Mouse (Mus musculus): ENCODE results near the gene Baiap2l1. TPM values are rescaled to one million over a fixed set of nuclear protein-coding genes. Genes with fewer than 3 reads are reported as not detected.

Baiap2l1 gene
- polyA plus RNA-seq, 1 experiment from 2014 or later: 5.1 TPM

DNA sequence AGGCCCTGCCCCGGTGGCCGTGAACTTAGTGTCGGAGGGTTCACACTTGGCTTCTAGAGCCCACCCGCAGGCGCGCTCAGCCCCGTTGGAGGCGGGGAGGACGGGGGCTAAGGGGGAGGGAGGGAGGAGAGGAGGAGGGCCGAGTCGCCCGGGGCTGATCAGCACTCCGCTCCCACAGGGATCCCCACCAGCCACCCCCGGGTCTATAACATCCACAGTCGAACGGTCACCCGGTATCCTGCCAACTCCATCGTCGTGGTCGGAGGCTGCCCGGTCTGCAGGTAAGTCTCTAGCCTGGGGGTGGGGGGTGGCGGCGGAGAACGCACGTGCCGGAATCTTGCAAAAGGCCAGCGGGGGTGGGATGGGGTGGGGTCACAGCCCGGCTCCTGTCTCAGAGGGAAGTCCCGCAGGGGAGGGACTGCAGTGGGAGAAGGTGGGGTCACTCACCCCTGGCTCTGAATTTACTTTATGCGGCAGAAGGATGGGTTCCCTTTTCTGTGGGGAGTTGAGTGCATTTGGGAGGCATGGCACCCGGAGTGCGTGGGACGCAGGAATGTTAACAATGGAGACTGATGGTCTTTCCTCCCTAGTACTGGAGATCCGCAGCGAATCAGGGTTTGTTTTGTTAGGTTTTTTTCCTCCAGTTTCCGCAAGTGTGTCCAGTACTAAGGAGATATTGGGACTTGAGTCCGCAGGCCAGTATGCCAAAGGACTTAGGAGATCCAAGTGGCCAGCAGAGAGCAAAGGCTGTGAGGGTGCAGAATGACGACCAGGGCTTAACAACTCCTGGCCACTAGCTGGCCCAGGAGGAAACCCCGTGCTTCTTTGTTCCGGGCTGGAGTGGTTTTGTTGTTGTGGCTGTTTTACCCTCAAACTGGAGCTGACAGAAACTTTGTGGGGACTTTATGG lies 102.0 kb downstream of the Baiap2l1 start:
- Histone ChIP-seq H3K9me3 (no peaks in the 10 kb centered on the region), H3K4me2 (replicated peaks) (peak overlapping the region; percentile 72), H3K9ac (peak overlapping the region; percentile 98), H3K27me3 (no peaks in the 10 kb centered on the region), H3K4me3 (peak overlapping the region; percentile 99), H3K36me3 (peaks cover 14% of the 10 kb centered on the region; the same call in 1 of the 2 replicates), H3K27ac (peak overlapping the region; percentile 95), H3K4me1 (peaks cover 34% of the 10 kb centered on the region)
- WGBS: under 1% methylated on average over 40 of the region's 40 CpGs
- ATAC-seq (ENCODE audit: insufficient number of reproducible peaks, insufficient read depth, low FRiP score, low TSS enrichment): peak; percentile 36; the same call in 1 of the 2 replicates

- under 1% methylated on average over 64 of the region's 84 CpGs for WGBS
- H3K4me3 ChIP-seq: peak overlapping the region; percentile 99
- peak overlapping the region; percentile 98 for H3K9ac ChIP-seq
- 0 out of 2 replicates have a peak, but pooled peaks cover 2% of the 10 kb centered on the region for H3K9me3 ChIP-seq
- H3K4me2 ChIP-seq (replicated peaks): peak overlapping the region; percentile 72
- peak; percentile 70 for ATAC-seq (ENCODE audit: insufficient number of reproducible peaks, insufficient read depth, low FRiP score, low TSS enrichment)
- no peaks in the 10 kb centered on the region for H3K27me3 ChIP-seq
- peaks cover 34% of the 10 kb centered on the region for H3K4me1 ChIP-seq
- H3K27ac ChIP-seq: peak overlapping the region; percentile 95
- peaks cover 9% of the 10 kb centered on the region; the same call in 1 of the 2 replicates for H3K36me3 ChIP-seq
Observed at GRCm38 (mm10) chr5:144254811-144255631, 102.9 kb downstream of the Baiap2l1 start.

- WGBS: 53% methylated on average over 16 of the region's 16 CpGs
- H3K27ac ChIP-seq: no peak overlapping the region
- ATAC-seq (ENCODE audit: insufficient number of reproducible peaks, insufficient read depth, low FRiP score, low TSS enrichment): no peak
Observed at GRCm38 (mm10) chr5:144254122-144254810, 103.6 kb downstream of the Baiap2l1 start.

DNA sequence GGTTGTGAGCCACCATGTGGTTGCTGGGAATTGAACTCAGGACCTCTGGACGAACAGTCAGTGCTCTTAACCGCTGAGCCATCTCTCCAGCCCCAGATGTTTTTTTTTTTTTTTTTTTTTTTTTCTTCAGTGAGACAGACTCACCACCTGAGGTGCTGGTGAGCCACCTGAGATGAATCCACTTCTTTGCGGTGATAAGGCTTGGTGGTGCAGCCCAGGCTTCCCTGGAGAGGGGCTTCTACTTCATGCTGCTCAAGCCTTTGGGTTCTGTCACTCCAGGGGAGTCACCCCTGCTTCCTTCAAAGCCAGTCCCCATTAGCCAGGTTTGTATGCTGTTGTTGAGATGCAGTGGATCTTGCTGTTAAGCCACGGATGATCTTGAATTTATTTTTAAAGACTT lies 104.7 kb downstream of the Baiap2l1 start:
- no peak overlapping the region for H3K4me2 ChIP-seq (replicated peaks)
- no peak overlapping the region for H3K4me3 ChIP-seq
- H3K27ac ChIP-seq: no peak overlapping the region
- no peak overlapping the region for H3K9ac ChIP-seq
- peaks cover 22% of the 10 kb centered on the region for H3K4me1 ChIP-seq
- H3K36me3 ChIP-seq: no peaks in the 10 kb centered on the region
- H3K27me3 ChIP-seq: no peaks in the 10 kb centered on the region
- 66% methylated on average over 4 of the region's 4 CpGs for WGBS
- 0 out of 2 replicates have a peak, but pooled peaks cover 4% of the 10 kb centered on the region for H3K9me3 ChIP-seq
- ATAC-seq (ENCODE audit: insufficient number of reproducible peaks, insufficient read depth, low FRiP score, low TSS enrichment): no peak

More at GRCm38 (mm10) chr5:144254122-144254810, 103.6 kb downstream of the Baiap2l1 start:
- 0 out of 2 replicates have a peak, but pooled peaks cover 4% of the 10 kb centered on the region for H3K9me3 ChIP-seq
- H3K36me3 ChIP-seq: peaks cover 7% of the 10 kb centered on the region; the same call in 1 of the 2 replicates
- peaks cover 32% of the 10 kb centered on the region for H3K4me1 ChIP-seq
- no peaks in the 10 kb centered on the region for H3K27me3 ChIP-seq
- H3K4me2 ChIP-seq (replicated peaks): peak overlapping the region; percentile 72
- no peak overlapping the region for H3K9ac ChIP-seq
- H3K4me3 ChIP-seq: peak overlapping the region; percentile 99

DNA sequence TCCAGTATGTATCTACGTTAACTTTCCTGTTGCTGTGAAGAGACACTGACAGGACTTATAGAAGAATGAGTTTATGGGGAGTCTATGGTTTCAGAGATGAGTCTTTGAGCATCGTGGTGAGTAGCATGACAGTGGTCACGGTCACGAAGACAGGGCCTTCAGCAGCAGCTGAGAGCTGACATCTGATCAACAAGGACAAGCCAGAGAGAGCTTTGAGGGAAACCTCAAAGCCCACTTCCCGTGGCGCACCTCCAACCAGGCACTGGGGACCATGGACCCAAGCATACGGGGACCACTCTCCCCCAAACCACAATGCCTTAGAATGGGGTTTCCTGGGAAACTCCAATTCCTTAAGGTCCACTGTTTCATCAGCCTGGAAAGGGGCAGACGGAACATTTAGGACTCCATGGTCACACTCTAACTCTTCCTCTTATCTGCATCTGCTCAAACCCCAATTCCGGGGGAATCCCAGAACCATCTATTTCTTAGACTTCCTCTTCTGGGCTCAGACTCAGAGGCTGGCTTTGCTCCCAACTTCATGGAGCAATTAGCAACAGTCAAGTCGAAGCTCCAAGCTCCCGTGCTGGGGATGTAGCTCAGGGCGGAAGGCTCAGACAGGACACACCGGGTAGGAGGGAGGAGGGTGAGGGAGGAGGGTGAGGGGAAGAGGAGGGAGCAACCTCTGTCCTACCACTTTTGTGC lies 105.9 kb downstream of the Baiap2l1 start:
- Histone ChIP-seq H3K4me1 (peaks cover 10% of the 10 kb centered on the region), H3K4me3 (no peak overlapping the region), H3K9me3 (0 out of 2 replicates have a peak, but pooled peaks cover 4% of the 10 kb centered on the region), H3K4me2 (replicated peaks) (no peak overlapping the region), H3K27me3 (no peaks in the 10 kb centered on the region), H3K9ac (no peak overlapping the region), H3K36me3 (no peaks in the 10 kb centered on the region), H3K27ac (no peak overlapping the region)
- ATAC-seq (ENCODE audit: insufficient number of reproducible peaks, insufficient read depth, low FRiP score, low TSS enrichment): no peak
- WGBS: 92% methylated on average over 13 of the region's 13 CpGs

DNA sequence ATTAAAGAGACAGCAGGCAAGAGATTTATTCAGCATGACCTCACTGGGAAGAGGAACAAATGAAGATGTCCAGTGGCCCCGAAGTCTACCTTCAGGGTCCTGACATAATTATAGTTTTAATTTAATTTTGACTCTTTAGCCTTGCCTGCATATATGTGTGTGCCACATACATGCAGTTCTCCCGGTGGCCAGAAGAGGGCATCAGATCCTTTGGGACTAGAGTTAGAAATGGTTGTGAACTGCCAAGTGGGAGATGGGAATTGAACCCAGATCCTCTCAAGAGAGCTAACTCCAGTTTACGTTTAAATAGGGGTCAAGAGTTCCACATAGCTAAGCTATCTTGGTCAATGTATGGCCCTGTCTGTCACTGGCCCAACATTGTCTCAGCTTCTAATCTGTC lies 108.0 kb downstream of the Baiap2l1 start:
- Histone ChIP-seq H3K9me3 (0 out of 2 replicates have a peak, but pooled peaks cover 4% of the 10 kb centered on the region), H3K27ac (no peak overlapping the region), H3K4me1 (peaks cover 5% of the 10 kb centered on the region; the same call in 1 of the 2 replicates), H3K9ac (no peak overlapping the region), H3K36me3 (no peaks in the 10 kb centered on the region), H3K4me3 (no peak overlapping the region), H3K4me2 (replicated peaks) (no peak overlapping the region), H3K27me3 (no peaks in the 10 kb centered on the region)
- WGBS: 87% methylated on average over 3 of the region's 3 CpGs
- no peak for ATAC-seq (ENCODE audit: insufficient number of reproducible peaks, insufficient read depth, low FRiP score, low TSS enrichment)

DNA sequence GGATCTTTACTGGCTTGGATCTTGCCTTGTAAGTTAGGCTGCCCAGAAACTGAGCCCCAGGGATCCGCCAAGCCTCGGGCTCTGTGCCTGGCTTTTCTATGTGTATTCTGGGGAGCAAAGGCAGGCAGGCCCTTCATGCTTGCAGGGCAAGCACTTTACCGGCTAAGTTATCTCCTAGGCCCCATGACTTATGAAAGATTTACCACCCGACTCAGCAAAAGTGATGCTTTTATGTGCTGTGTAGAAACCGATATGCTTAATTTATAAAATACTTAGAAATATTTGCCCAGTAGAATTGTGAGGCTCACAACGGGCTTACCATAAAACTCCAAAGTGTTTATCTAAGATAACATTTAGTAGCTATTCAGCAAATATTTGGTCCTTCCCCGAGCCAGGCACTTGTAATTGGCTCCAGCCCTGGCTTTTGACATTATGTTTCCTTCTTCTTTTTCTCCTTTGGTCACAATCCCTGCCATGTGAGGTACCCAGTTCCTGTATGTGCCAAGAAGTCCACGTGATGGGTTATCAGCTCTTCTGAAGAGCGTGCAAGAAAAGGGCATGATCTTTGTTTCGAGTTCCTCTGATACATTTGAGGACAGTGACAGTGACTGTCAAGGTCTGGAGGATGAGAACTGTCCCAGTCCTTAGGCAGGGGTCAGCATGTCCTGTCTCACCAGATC lies 109.9 kb downstream of the Baiap2l1 start:
- WGBS: 63% methylated on average over 10 of the region's 10 CpGs

DNA sequence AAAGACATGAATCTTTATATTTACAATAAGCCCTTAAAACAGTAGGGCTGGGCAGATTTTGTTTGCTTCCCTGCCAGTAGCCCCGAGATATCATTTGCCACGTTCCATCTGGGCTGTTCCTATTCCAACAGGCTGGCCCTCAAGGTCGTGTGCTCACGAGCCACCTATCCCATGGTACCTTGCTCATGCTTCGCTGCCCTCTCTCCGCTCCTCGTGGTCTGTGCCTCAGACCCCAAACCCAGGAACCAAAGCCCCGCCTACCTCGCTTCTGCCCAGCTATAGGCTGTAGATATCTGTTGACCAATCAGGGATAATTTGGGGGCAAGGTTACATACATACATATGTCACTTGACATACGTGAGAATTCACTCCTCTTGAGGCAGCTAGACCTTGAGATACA lies 110.6 kb downstream of the Baiap2l1 start:
- H3K27ac ChIP-seq: peak overlapping the region; percentile 14; the same call in 1 of the 2 replicates
- no peak for ATAC-seq (ENCODE audit: insufficient number of reproducible peaks, insufficient read depth, low FRiP score, low TSS enrichment)
- 62% methylated on average over 10 of the region's 10 CpGs for WGBS
- no peak overlapping the region for H3K4me3 ChIP-seq
- no peak overlapping the region for H3K4me2 ChIP-seq (replicated peaks)
- 0 out of 2 replicates have a peak, but pooled peaks cover 4% of the 10 kb centered on the region for H3K9me3 ChIP-seq
- H3K9ac ChIP-seq: no peak overlapping the region
- H3K36me3 ChIP-seq: no peaks in the 10 kb centered on the region
- no peaks in the 10 kb centered on the region for H3K27me3 ChIP-seq
- no peaks in the 10 kb centered on the region for H3K4me1 ChIP-seq

More for the DNA sequence above, 109.9 kb downstream of the Baiap2l1 start:
- H3K4me3 ChIP-seq: no peak overlapping the region
- H3K36me3 ChIP-seq: no peaks in the 10 kb centered on the region
- no peak overlapping the region for H3K9ac ChIP-seq
- no peaks in the 10 kb centered on the region for H3K27me3 ChIP-seq
- H3K4me1 ChIP-seq: no peaks in the 10 kb centered on the region
- 0 out of 2 replicates have a peak, but pooled peaks cover 4% of the 10 kb centered on the region for H3K9me3 ChIP-seq
- ATAC-seq (ENCODE audit: insufficient number of reproducible peaks, insufficient read depth, low FRiP score, low TSS enrichment): no peak
- peak overlapping the region; percentile 14; the same call in 1 of the 2 replicates for H3K27ac ChIP-seq
- H3K4me2 ChIP-seq (replicated peaks): no peak overlapping the region

- Histone ChIP-seq H3K36me3 (no peaks in the 10 kb centered on the region), H3K4me3 (no peak overlapping the region), H3K4me1 (no peaks in the 10 kb centered on the region), H3K9me3 (0 out of 2 replicates have a peak, but pooled peaks cover 4% of the 10 kb centered on the region), H3K9ac (no peak overlapping the region), H3K4me2 (replicated peaks) (no peak overlapping the region), H3K27ac (no peak overlapping the region), H3K27me3 (no peaks in the 10 kb centered on the region)
- 77% methylated on average over 7 of the region's 7 CpGs for WGBS
- no peak for ATAC-seq (ENCODE audit: insufficient number of reproducible peaks, insufficient read depth, low FRiP score, low TSS enrichment)
Observed at GRCm38 (mm10) chr5:144246669-144247068, 111.2 kb downstream of the Baiap2l1 start.

DNA sequence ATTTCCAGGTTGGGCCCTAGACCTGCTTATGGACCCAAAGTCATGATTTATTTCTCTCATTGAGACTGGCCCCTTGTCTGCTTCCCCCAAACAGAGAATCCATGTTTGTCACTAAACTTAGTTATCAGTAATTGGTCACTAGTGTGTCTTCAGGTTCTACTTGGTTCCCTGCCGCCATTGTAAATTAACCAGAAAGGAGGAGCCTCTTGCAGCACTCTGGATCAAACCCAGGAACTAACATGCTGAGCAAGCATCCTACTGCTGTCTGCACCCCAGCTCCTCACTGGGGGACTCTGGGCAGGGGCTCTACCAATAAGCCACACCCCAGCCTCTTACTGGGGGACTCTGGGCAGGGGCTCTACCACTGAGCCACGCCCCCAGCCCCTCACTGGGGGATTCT lies 112.3 kb downstream of the Baiap2l1 start:
- Histone ChIP-seq H3K4me2 (replicated peaks) (no peak overlapping the region), H3K4me3 (no peak overlapping the region), H3K36me3 (no peaks in the 10 kb centered on the region), H3K4me1 (no peaks in the 10 kb centered on the region), H3K27me3 (no peaks in the 10 kb centered on the region), H3K27ac (no peak overlapping the region), H3K9me3 (0 out of 2 replicates have a peak, but pooled peaks cover 4% of the 10 kb centered on the region), H3K9ac (no peak overlapping the region)
- no peak for ATAC-seq (ENCODE audit: insufficient number of reproducible peaks, insufficient read depth, low FRiP score, low TSS enrichment)
- WGBS: 69% methylated on average over 2 of the region's 2 CpGs

Data from embryonic facial prominence, embryonic 12.5 days (tissue).